ENCODE assay signal across 15 mouse cellular contexts in genomic region chr5:35718817-35719216, GRCm38 (mm10).
"Had no signal": no experiment of that assay in that cellular context is flagged by ENCODE, and none has a peak within 500 bp of the region (broad histone marks: within the 10 kb centered on the region; RNA-seq: fewer than 3 reads in every experiment).

No protein-coding gene starts in this region.

- H3K9ac ChIP-seq: limb, embryonic 12.5 days; liver, embryonic 14.5 days; neural tube, embryonic 15.5 days had no signal

- H3K27me3 ChIP-seq: limb, embryonic 12.5 days; neural tube, embryonic 15.5 days had no signal

- H3K4me2 ChIP-seq: limb, embryonic 12.5 days; neural tube, embryonic 15.5 days had no signal

- H3K36me3 ChIP-seq: limb, embryonic 12.5 days; midbrain, embryonic 10.5 days; neural tube, embryonic 15.5 days had no signal

- H3K4me3 ChIP-seq: limb, embryonic 12.5 days; midbrain, embryonic 10.5 days; myocyte; neural tube, embryonic 15.5 days had no signal

- H3K4me1 ChIP-seq: midbrain, embryonic 10.5 days; neural tube, embryonic 15.5 days had no signal

- H3K27ac ChIP-seq: limb, embryonic 12.5 days; liver, embryonic 14.5 days; midbrain, embryonic 10.5 days; neural tube, embryonic 15.5 days had no signal

- DNase-seq: kidney, adult 11 months; kidney, adult 9 months; layer of hippocampus, adult 9-11 months; layer of hippocampus, postnatal 36 days; liver; lung, adult 2 months; retina, postnatal 1 day; right cerebral cortex, postnatal 4 days; spleen, adult 18-20 months; thymus, postnatal 25 days had no signal

- H3K9me3 ChIP-seq: limb, embryonic 12.5 days; midbrain, embryonic 10.5 days; neural tube, embryonic 15.5 days had no signal
